Mouse (Mus musculus): ENCODE data around the gene Tshz2.

Gene Tshz2

DNA sequence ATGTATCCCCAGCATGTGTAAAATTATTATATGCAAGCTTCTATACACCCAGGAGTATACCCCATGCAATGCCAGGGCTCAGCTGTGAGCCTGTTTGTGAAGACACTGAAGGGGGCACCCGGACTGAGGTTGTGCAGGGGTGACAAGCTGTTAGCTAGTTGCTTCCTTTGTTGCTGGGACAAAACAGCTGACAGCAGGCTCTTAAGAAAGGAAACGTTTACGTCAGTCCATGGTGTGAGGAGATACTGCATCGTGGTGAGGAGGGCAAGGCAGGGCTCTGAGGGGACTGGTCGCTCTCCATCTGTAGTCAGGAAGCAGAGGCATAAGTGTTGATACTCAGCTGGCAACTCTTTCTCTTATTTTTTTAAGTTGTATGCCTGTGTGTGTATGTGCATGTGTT is 237.7 kb downstream of the Tshz2 start:
- DNase-seq (ENCODE audit: low spot score in 2 of 2): no peak

GRCm38 (mm10) chr2:169871436-169872060 is 238.7 kb downstream of the Tshz2 start:
- no peak for DNase-seq (ENCODE audit: low spot score in 2 of 2)

GRCm38 (mm10) chr2:169873442-169873841 is 240.6 kb downstream of the Tshz2 start:
- DNase-seq (ENCODE audit: low spot score in 2 of 2): no peak

GRCm38 (mm10) chr2:169887921-169888320 is 255.1 kb downstream of the Tshz2 start:
- no peak for DNase-seq (ENCODE audit: low spot score in 2 of 2)

GRCm38 (mm10) chr2:169892441-169893038 is 259.7 kb downstream of the Tshz2 start:
- DNase-seq (ENCODE audit: low spot score in 2 of 2): no peak

DNA sequence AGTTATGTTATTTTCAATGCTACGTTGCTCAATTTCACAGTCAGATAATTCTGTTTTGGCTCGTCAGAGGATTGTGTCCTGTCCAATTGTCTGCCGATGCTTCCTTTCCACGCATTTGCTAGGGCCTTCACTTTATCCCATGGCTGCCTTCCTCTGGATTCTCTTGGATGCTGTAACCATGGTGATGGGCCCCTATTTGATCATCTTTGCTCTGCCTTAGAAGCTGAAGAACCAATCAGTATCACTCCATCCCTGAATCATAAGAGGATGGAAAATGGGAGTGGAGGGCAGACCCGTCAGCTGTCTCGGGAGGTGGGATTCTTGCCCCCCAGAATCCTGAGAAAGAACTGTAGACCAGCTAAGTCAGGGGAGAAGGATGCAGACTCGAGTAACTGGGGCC is 270.1 kb downstream of the Tshz2 start:
- DNase-seq (ENCODE audit: low spot score in 2 of 2): no peak

GRCm38 (mm10) chr2:169906396-169906795 is 273.6 kb downstream of the Tshz2 start:
- DNase-seq (ENCODE audit: low spot score in 2 of 2): no peak

DNA sequence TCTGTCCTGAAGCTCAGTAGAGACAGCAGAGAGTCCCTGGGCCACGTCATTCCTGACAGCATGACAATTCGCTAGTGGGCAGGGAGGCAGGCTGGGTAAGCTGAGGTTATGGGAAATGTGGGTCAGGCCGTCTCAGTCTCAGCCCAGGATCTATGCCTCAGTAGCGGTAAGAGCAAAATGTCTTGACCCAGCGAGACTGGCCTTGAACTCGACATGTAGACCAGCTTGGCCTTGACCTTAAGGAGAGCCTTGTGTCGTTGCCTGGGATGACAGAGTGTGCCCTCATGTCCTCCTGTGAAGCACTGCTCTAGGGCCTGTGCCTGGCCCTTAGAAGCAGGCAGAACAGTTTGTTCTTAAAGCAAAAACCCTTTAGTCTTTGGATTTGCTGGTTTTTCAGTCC is 275.2 kb downstream of the Tshz2 start:
- no peak for DNase-seq (ENCODE audit: low spot score in 2 of 2)

GRCm38 (mm10) chr2:169910606-169911005 is 277.8 kb downstream of the Tshz2 start:
- no peak for DNase-seq (ENCODE audit: low spot score in 2 of 2)

DNA sequence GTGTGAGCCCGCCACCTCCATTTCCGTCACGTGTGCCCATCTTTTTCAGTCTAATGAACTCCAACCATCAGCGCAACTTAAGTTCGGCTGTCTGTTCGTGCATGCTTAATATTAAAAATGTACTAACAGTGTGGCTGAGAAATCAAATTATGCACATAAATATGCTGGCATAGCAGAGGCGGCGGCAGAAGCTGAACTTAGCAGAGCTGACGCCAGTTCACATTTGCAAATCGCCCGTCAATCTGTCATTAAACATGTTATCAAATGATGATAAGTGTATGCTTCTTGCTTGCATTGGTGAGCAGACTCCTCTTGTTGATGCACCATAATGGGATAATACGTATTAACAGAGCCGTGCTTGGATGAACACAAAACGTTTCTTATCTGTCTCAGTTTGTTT is 280.0 kb downstream of the Tshz2 start:
- DNase-seq (ENCODE audit: low spot score in 2 of 2): no peak

GRCm38 (mm10) chr2:169914903-169915302 is 282.1 kb downstream of the Tshz2 start:
- no peak for DNase-seq (ENCODE audit: low spot score in 2 of 2)

GRCm38 (mm10) chr2:169915326-169915725 is 282.5 kb downstream of the Tshz2 start:
- DNase-seq (ENCODE audit: low spot score in 2 of 2): no peak

DNA sequence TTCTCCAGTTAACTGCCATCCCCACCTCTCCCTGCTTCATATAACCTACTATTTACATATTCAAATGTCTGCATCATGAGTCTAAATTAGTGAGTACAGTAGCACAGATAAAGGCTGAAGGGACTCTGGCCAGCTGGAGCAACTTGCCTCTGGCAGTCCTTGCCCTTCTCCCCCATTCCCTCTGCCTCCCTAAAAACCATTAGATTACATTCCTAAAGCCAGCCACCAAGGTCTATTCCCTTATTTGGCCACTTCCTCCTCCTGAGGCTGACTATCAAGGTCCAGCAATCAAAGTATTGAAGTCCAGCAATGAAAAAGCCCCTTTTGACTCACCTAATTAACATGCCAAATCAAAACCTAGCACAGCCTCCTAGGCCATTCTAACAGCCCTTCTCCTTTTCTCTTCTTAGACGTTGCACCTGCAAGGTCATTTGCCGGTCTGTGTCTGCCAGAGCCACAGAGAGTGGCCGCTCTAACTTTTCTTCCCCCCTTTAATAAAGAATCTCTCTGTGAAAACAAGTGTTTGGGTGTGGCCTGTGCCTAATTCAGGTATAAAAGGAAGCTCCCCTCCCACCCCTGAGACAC is 286.4 kb downstream of the Tshz2 start:
- DNase-seq (ENCODE audit: low spot score in 2 of 2): no peak

- no peak for DNase-seq (ENCODE audit: low spot score in 2 of 2)
Observed at GRCm38 (mm10) chr2:169924177-169924810, 291.5 kb downstream of the Tshz2 start.

DNA sequence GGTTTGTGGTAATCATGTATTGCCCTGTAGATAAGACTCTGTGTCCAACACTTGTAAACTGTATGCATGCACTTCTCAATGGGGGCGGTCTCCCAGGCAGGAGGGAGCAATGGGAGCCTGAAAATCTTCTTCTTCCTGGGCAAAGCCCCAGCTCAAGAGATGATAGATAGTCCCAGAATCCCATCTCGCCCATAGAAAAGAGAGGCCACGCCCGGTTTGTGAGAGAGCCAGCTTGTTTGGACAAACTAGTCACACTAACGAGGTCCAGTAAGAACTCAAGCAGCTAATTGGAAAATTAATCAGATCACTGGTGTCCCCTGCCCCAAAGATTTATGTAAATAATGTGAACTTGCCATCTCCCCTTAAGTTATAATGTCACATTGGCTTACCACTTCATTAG is 292.7 kb downstream of the Tshz2 start:
- DNase-seq (ENCODE audit: low spot score in 2 of 2): no peak

DNA sequence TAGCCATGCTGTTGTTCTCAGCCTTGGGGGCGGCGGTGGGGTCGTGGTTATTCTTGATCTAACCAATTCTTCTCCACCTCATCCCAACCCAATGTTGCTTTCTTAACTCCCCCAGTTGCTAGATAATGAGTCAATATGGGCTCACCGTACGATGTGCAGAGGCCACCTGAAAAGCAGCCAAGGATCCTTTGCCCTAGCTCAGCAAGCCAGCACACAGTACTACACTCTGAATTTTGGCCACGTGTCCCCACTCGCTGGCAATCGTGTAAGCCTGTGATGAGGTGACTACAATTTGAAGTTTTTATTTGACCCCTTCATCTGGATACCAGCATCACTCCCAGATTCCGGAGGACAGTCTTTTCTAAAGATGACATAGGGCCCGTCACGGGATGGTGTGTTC is 293.2 kb downstream of the Tshz2 start:
- DNase-seq (ENCODE audit: low spot score in 2 of 2): no peak

- DNase-seq (ENCODE audit: low spot score in 2 of 2): no peak
Observed at GRCm38 (mm10) chr2:169927401-169927800, 294.6 kb downstream of the Tshz2 start.

DNA sequence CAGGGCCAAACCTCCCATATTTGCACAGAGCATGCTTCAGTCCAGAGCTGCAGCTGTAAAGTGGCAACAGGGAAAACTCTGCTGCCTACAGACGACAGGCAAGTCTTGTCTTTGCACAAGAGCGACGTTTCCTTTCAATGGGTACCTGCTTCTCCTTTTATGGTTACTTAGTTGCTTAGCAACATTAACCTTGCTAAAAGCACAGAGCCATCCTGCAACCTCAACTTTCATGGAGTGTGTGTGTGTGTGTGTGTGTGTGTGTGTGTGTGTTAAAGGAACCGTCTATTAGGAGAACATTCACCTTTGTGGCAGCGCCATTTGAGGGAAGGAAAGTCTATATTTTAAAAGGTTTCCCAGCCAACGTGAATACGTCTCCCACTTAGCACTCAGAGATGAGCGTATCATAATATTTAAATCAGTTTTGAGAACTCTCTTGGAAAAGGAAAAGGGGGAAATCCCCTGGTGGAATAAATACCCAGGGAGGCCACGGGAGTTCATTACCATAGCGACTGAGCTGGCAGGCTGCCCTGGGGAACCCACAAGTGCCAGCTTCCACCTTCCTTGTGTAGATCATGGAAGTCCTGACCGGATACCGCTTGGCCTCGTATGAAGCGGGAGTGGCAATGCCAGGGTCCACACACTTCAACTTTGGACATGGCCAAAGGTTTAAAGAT is 295.8 kb downstream of the Tshz2 start:
- DNase-seq (ENCODE audit: low spot score in 2 of 2): no peak

DNA sequence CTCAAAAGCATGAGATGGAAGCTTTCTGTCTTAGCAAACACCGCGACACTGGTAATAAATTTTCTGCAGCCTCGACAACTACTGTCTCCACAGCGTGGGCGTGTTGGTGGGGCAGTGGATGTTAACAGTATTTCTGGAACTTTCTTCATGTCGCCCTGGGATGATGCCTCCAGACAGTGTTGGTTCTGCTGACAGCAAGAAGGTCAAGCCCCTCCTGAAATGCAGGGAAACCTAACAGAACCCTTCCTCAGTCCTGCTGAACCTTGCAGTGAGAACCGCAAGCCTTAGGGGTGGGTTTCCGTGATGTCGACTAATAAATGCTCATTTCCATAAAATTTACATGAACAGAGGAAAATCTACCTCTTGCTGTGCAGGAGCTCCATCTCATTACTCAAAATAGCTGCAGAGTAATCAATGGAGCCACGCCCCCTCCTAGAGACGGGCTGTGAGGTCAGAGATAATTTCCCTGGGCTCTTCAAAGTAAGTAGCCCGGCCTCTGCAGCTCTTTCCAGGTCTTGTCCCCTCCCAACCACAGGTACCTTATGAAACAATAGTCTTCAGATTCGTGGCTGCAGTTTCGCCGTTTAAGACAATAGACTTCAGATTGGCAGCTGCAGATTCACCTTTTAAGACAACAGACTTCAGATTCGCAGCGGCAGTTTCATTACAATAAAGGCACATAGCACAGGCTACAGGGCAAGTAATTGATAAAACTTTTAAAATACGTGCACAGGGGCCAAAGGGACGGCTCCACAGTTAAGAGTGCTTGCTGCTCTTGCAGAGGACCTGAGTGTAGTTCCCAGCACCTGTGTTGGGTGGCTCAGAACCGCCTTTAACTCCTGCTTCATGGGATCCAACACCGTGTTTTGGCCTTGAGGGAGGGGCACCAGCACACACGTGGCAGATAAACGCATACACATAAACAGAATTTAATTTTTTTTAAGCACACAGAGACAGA is 297.0 kb downstream of the Tshz2 start:
- no peak for DNase-seq (ENCODE audit: low spot score in 2 of 2)

DNA sequence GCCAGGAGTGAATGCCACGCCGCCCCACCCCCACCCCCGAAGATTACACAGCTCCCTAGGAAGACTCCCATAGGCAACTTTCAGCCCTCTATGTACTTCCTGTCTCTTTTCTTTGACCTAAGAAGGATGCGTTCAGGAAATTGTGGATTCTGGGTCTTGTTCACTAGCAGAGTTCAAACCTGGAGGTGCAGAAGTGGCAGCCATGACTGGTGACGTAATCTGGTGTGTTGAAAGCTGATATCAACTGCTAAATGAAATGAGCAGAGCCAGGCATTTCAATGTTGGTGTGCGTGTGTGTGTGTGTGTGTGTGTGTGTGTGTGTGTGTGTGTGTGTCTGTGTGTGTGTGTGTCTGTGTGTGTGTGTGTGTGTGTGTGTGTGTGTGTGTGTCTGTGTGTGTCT is 302.8 kb downstream of the Tshz2 start:
- DNase-seq (ENCODE audit: low spot score in 2 of 2): no peak
